Mouse (Mus musculus) lung, postnatal 0 days (tissue): Measurements from ENCODE around the gene Maco1. TPM values are rescaled to one million over a fixed set of nuclear protein-coding genes. Genes with fewer than 3 reads are reported as not detected.

ENCODE experiments used
- ATAC-seq: fragments of 200-750 bp; cut with Nextera tagmentation; 2 replicates; pipeline ENCODE4 v1.8.0; 2017; ENCODE audit warnings: moderate library complexity
- DNase-seq: peaks from one replicate; pipeline ENCODE4 v3.0.0-alpha.2; 2016; ENCODE audit warnings: low spot score
- H3K27ac ChIP-seq: fragments of 300-500 bp; sonication (generic); 2 replicates; pipeline ENCODE4 v1.5.1; 2014; ENCODE audit warnings: antibody characterized with exemption, mild to moderate bottlenecking, low read length, mixed read lengths
- H3K27me3 ChIP-seq: fragments of 300-500 bp; sonication (generic); replicated peaks from 2 replicates; pipeline ENCODE4 v1.6.1; 2014; ENCODE audit warnings: low read length, mixed read lengths; ENCODE audit not compliant: insufficient read depth
- H3K36me3 ChIP-seq: fragments of 300-500 bp; sonication (generic); 2 replicates; pipeline ENCODE4 v1.6.1; 2014; ENCODE audit warnings: low read length, mixed read lengths; ENCODE audit not compliant: insufficient read depth
- H3K4me1 ChIP-seq: fragments of 300-500 bp; sonication (generic); 2 replicates; pipeline ENCODE4 v1.6.1; 2014; ENCODE audit warnings: antibody characterized with exemption, low read depth, low read length, mixed read lengths; ENCODE audit not compliant: insufficient read depth
- H3K4me2 ChIP-seq: fragments of 300-500 bp; sonication (generic); replicated peaks from 2 replicates; pipeline ENCODE4 v1.6.1; 2014; ENCODE audit warnings: low read depth, mild to moderate bottlenecking, low read length, moderate library complexity, mixed read lengths
- H3K4me3 ChIP-seq: fragments of 300-500 bp; sonication (generic); 2 replicates; pipeline ENCODE4 v1.5.1; 2014; ENCODE audit warnings: low read depth, low read length
- H3K9ac ChIP-seq: fragments of 300-500 bp; sonication (generic); replicated peaks from 2 replicates; pipeline ENCODE4 v1.6.1; 2014; ENCODE audit warnings: low read depth, mild to moderate bottlenecking
- H3K9me3 ChIP-seq: fragments of 300-500 bp; sonication (generic); 2 replicates; pipeline ENCODE4 v1.6.1; 2016; ENCODE audit warnings: low read length, mixed read lengths
- CTCF ChIP-seq: IDR thresholded peaks from 2 replicates; pipeline ENCODE4 v1.5.1; 2016; ENCODE audit warnings: antibody characterized with exemption, mild to moderate bottlenecking
- EP300 ChIP-seq: IDR thresholded peaks from 2 replicates; pipeline ENCODE4 v1.6.1; 2016; ENCODE audit warnings: antibody characterized with exemption, mild to moderate bottlenecking, control low read depth
- WGBS: fragments of 180-500 bp; shearing (Covaris S2); extraction: QIAGEN DNeasy Blood & Tissue Kit; methylation state at CpG from one replicate; pipeline ENCODE4 v1.1.7; 2014; 5-methylcytosine and 5-hydroxymethylcytosine counted together
- polyA plus RNA-seq: library from polyadenylated mRNA; unstranded; fragments of >200 nt; fragmentation: Nextera tagmentation; extraction: Ambion mirVana; gene quantifications from 2 replicates; pipeline ENCODE4 v1.2.1, GENCODE M21; 2015

Maco1 gene
- polyA plus RNA-seq, 1 experiment from 2014 or later, result 33.1 TPM

DNA sequence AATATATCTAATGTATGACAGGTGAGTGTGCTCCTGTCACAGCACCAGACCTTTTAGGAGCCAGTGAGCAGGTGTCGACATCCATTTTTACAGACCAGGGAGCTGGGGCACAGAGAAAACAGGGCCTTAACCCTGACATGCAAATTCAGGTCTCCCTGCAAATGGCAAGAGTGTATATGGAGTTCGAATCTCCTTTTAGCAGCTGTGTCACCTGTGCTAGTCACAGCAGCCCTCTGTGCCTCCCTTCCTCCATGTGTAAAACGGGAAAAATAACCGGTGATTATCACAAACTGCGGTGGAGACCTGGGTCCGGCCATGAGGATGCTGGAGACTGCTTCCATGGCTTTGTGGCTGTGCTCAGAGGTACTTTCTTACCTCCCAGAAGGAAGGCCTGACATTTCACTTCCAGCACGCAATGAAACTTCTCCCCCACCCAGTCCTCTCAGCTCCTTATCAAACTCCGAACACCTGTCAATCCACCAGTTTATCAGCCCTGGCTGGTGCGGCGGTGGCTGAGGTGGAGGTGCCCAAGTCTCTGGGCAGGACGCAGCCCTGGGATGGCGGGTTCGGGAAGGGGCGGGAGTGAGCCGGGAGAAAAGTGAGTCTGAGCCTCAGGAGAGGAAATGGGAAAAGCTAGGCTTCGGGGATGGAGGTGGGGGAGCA is 16.1 kb upstream of the Maco1 start:
- H3K27ac ChIP-seq, result no peak overlapping the region
- no peaks in the 10 kb centered on the region for H3K36me3 ChIP-seq
- WGBS, result 12% methylated on average over 16 of the region's 16 CpGs
- no peak overlapping the region for H3K4me2 ChIP-seq
- no peaks in the 10 kb centered on the region for H3K9me3 ChIP-seq
- no peak for DNase-seq
- no peak overlapping the region for H3K4me3 ChIP-seq
- H3K4me1 ChIP-seq, result no peaks in the 10 kb centered on the region
- ATAC-seq, result peak; percentile 58
- 0 out of 2 replicates have a peak, but pooled peaks cover 3% of the 10 kb centered on the region for H3K27me3 ChIP-seq
- no peak for TF ChIP-seq CTCF
- no peak for TF ChIP-seq EP300
- H3K9ac ChIP-seq, result no peak overlapping the region

DNA sequence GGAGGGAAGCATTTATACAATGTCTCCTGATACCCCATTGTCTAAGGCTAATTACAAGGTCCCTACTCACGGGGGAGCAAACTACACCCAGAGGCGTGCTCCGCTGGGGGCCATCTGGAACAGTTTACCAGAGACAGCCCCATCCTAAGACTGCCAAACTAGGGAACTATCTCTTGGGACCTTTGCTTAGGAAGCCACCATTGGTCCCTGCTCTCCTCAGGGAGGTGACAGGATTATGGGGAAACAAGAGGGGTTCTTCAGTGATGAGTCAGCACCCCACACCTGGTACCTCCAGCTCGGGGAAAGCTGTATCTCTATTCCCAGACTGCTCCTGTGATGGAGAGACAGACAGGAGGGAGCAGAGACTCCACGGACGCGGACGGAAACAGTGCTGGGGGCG is 15.3 kb upstream of the Maco1 start:
- WGBS, result 45% methylated on average over 8 of the region's 9 CpGs
- ATAC-seq, result no peak
- no peak overlapping the region for H3K27ac ChIP-seq
- H3K9ac ChIP-seq, result no peak overlapping the region
- H3K36me3 ChIP-seq, result no peaks in the 10 kb centered on the region
- H3K4me2 ChIP-seq, result no peak overlapping the region
- 0 out of 2 replicates have a peak, but pooled peaks cover 3% of the 10 kb centered on the region for H3K27me3 ChIP-seq
- H3K4me3 ChIP-seq, result no peak overlapping the region
- no peak for TF ChIP-seq CTCF
- no peak for TF ChIP-seq EP300
- H3K9me3 ChIP-seq, result no peaks in the 10 kb centered on the region
- no peak for DNase-seq
- no peaks in the 10 kb centered on the region for H3K4me1 ChIP-seq

- 87% methylated on average over 10 of the region's 10 CpGs for WGBS
- Histone ChIP-seq H3K9ac (no peak overlapping the region), H3K36me3 (no peaks in the 10 kb centered on the region), H3K9me3 (no peaks in the 10 kb centered on the region), H3K4me1 (no peaks in the 10 kb centered on the region), H3K4me2 (no peak overlapping the region), H3K4me3 (no peak overlapping the region), H3K27ac (no peak overlapping the region), H3K27me3 (0 out of 2 replicates have a peak, but pooled peaks cover 3% of the 10 kb centered on the region)
- no peak for TF ChIP-seq CTCF
- no peak for TF ChIP-seq EP300
- DNase-seq (no peak), ATAC-seq (no peak)
These were observed 14.9 kb upstream of the Maco1 start for GRCm38 (mm10) chr4:134868065-134868464.

DNA sequence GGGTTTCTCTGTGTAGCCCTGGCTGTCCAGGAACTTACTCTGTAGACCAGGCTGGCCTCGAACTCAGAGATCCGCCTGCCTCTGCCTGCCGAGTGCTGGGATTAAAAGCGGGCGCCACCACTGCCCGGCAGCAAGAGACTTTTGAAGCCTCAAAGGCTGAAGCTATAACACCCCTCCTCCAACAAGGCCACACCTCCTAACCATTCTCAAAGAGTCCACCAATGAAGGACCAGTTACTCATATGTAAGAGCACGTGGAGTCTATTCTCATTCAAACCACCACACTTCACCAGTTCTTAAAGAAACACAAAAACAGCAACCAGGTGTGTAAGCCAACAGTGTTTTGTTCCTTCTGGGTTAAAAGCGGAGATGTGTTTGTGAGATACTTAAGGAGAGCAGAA is 14.5 kb upstream of the Maco1 start:
- Histone ChIP-seq H3K9me3 (no peaks in the 10 kb centered on the region), H3K4me2 (no peak overlapping the region), H3K36me3 (no peaks in the 10 kb centered on the region), H3K9ac (no peak overlapping the region), H3K4me3 (no peak overlapping the region), H3K27me3 (0 out of 2 replicates have a peak, but pooled peaks cover 3% of the 10 kb centered on the region), H3K27ac (no peak overlapping the region), H3K4me1 (no peaks in the 10 kb centered on the region)
- ATAC-seq (no peak), DNase-seq (no peak)
- TF ChIP-seq EP300, result no peak
- no peak for TF ChIP-seq CTCF
- 84% methylated on average over 8 of the region's 8 CpGs for WGBS

- ATAC-seq, result no peak
- Histone ChIP-seq H3K36me3 (no peaks in the 10 kb centered on the region), H3K9me3 (no peaks in the 10 kb centered on the region), H3K4me1 (no peaks in the 10 kb centered on the region), H3K27me3 (0 out of 2 replicates have a peak, but pooled peaks cover 3% of the 10 kb centered on the region), H3K27ac (no peak overlapping the region), H3K9ac (no peak overlapping the region), H3K4me2 (no peak overlapping the region), H3K4me3 (no peak overlapping the region)
- TF ChIP-seq EP300 (no peak), CTCF (no peak)
- DNase-seq, result no peak
- 88% methylated on average over 8 of the region's 8 CpGs for WGBS
These were observed 14.1 kb upstream of the Maco1 start for GRCm38 (mm10) chr4:134867213-134867612.

DNA sequence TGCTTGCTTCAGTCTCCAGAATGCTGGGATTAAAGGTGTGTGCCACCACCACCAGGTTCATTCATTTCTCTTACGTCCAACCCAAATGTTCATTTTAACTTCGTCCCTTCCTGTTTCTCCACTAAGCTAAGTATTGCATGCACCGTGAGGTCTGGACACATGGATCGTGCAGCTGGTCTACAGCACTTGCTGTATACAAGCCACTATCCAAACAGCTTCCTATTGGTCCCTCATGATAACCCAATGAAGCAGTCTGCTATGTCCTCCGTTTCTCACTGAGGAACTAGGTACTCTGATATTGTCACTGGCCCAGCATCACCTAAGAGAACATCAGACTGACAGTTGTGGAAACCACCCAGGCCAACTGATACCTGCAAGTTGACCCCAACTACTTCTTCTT is 12.6 kb upstream of the Maco1 start:
- no peak for DNase-seq
- Histone ChIP-seq H3K4me3 (no peak overlapping the region), H3K9ac (no peak overlapping the region), H3K27ac (no peak overlapping the region), H3K36me3 (no peaks in the 10 kb centered on the region), H3K27me3 (0 out of 2 replicates have a peak, but pooled peaks cover 3% of the 10 kb centered on the region), H3K9me3 (no peaks in the 10 kb centered on the region), H3K4me2 (no peak overlapping the region), H3K4me1 (no peaks in the 10 kb centered on the region)
- no peak for ATAC-seq
- WGBS, result 80% methylated on average over 5 of the region's 5 CpGs
- TF ChIP-seq EP300, result no peak
- no peak for TF ChIP-seq CTCF
